Mouse (Mus musculus): ENCODE measurements around the gene Trim71.
A peak's percentile ranks its signal among the peaks of the same experiment; 100 is the strongest.

DNA sequence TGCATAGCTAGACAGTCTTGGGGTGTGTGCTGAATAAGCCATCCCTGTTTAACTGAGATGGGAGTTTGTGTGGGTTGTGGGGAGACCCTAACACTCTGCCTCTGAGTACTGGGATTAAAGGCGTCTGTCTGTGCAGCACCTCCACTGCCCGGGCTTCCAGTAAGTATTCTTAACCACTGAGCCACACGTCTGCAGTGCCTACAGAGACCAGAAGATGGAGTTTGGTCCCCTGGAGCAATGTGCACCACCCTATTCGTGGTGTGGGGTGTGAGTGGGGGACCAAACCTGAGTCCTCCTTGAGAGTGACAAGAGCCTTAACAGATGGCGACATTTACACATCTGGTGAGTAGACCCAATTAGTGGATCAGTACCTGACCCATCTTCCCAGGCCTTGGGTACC, 42.1 kb downstream of the Trim71 start:
- TF ChIP-seq CTCF (IDR thresholded peaks at IDR 0.05; ENCODE audit: low read depth, low read length) (0 out of 2 replicates have a peak, but pooled peaks have one; percentile 22), POLR2A (IDR thresholded peaks at IDR 0.05; ENCODE audit: extremely low read depth, insufficient read depth, low read length) (no peak)
